Mouse (Mus musculus): ENCODE data around the gene Hspa1l.
"Not testable (repeated sequence)": the region's sequence is repeated elsewhere in the genome, so short reads cannot be mapped to it uniquely, and the experiment has no call there.

Gene Hspa1l

DNA sequence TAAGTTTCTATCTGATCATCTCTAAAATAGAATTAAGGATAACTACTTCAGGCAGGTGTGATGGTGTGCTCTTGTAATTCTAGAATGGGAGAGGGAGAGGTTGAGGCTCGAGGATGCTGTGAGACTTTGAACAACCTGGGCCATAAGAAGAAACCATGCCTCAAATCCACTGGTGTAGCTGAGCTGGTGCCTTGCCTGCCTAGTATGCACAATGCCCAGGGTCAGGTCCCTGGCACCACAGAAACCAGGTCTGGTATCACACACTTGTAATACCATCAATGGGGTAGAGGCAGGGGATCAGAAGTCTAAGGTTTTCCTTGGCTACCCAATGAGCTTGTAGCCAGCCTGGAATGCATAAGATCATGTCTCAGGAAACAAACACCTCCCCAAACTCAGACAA, 9.7 kb upstream of the Hspa1l start:
- Histone ChIP-seq H3K4me3 (replicated peaks; ENCODE audit: low read length) (no peak overlapping the region), H3K4me1 (replicated peaks; ENCODE audit: low read depth, low read length) (peaks cover 58% of the 10 kb centered on the region), H3K36me3 (ENCODE audit: insufficient read depth, low read length) (no peaks in the 10 kb centered on the region), H3K27me3 (ENCODE audit: insufficient read depth, low read length) (peaks cover 35% of the 10 kb centered on the region), H3K9me3 (ENCODE audit: low read length) (no peaks in the 10 kb centered on the region)
- no peak for TF ChIP-seq NANOG (IDR thresholded peaks at IDR 0.05; ENCODE audit: borderline replicate concordance, low read length)
- TF ChIP-seq POU5F1 (IDR thresholded peaks at IDR 0.05; ENCODE audit: borderline replicate concordance, low read length): no peak
- no peak for TF ChIP-seq CTCF (conservative IDR thresholded peaks at IDR 0.05; ENCODE audit: low read length)

DNA sequence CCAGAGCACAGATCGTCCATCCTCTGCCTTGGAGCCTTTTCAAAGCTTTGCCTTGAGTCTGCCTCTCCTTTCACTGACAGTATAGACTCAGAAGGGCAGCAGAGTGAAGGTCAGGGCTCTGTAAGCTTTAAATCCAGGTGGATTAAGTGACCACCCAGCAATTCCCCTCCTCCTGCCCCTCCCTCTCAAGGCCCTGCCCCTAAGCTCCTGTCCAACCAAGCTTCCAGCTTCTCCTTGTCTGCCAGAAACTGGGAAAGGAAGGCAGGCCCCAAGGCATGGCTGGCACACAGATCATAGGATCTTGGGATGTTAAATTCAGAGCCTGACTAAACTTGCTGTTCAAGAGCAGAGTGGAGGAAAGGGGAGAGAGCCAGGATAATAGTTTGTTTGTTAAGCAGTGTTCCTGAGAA, 7.9 kb upstream of the Hspa1l start:
- H3K27me3 ChIP-seq (ENCODE audit: insufficient read depth, low read length): peaks cover 51% of the 10 kb centered on the region
- TF ChIP-seq CTCF (conservative IDR thresholded peaks at IDR 0.05; ENCODE audit: low read length) (no peak), NANOG (IDR thresholded peaks at IDR 0.05; ENCODE audit: borderline replicate concordance, low read length) (no peak), POU5F1 (IDR thresholded peaks at IDR 0.05; ENCODE audit: borderline replicate concordance, low read length) (no peak)
- no peaks in the 10 kb centered on the region for H3K9me3 ChIP-seq (ENCODE audit: low read length)
- peaks cover 61% of the 10 kb centered on the region for H3K4me1 ChIP-seq (replicated peaks; ENCODE audit: low read depth, low read length)
- no peaks in the 10 kb centered on the region for H3K36me3 ChIP-seq (ENCODE audit: insufficient read depth, low read length)
- H3K4me3 ChIP-seq (replicated peaks; ENCODE audit: low read length): no peak overlapping the region

DNA sequence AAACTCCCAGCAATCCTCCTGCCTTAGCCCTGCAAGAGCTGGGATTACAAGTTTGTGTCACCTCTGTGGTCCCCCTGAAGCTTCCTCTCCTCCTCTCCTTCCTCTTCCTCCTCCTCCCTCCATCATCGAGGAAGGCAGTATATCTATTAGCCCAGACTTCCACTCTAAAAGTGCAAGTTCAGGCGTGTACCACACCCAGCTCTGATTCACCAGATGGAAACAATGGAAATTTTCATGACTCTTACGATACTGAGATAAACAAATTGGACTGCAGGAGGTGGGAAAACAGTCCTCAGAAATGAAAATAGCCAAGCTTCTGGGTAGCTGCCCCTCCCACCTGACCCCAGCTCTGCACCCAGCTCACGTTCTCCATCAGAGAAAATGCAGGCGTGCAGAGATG, 6.9 kb upstream of the Hspa1l start:
- Histone ChIP-seq H3K4me1 (replicated peaks; ENCODE audit: low read depth, low read length) (peaks cover 53% of the 10 kb centered on the region), H3K4me3 (replicated peaks; ENCODE audit: low read length) (no peak overlapping the region), H3K36me3 (ENCODE audit: insufficient read depth, low read length) (no peaks in the 10 kb centered on the region), H3K9me3 (ENCODE audit: low read length) (no peaks in the 10 kb centered on the region), H3K27me3 (ENCODE audit: insufficient read depth, low read length) (peaks cover 48% of the 10 kb centered on the region)
- TF ChIP-seq POU5F1 (IDR thresholded peaks at IDR 0.05; ENCODE audit: borderline replicate concordance, low read length) (no peak), NANOG (IDR thresholded peaks at IDR 0.05; ENCODE audit: borderline replicate concordance, low read length) (no peak), CTCF (conservative IDR thresholded peaks at IDR 0.05; ENCODE audit: low read length) (no peak)

DNA sequence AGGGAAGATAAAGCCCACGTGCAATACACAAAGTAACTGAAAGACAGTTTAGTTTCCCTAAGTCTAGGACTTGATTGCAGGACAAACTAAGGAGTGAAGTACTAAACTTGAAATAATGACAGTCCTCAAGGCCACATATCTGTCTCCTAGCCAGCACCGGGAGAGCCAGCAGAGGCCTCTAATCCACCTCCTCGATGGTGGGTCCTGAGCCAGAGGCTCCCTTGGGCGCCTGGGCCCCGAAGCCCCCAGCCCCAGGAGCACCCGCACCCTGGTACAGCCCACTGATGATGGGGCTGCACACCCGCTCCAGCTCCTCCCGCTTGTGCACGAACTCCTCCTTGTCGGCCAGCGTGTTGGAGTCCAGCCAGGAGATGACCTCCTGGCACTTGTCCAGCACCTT, 2.7 kb upstream of the Hspa1l start, which contains the start of gene Gm20481:
Gene Gm20481 (plus strand): TSS at position 91 of the 400 bp plus-strand sequence.
- not testable (repeated sequence) for H3K9me3 ChIP-seq (ENCODE audit: low read length); H3K4me3 ChIP-seq (replicated peaks; ENCODE audit: low read length); H3K36me3 ChIP-seq (ENCODE audit: insufficient read depth, low read length)
- peaks cover 54% of the 10 kb centered on the region for H3K27me3 ChIP-seq (ENCODE audit: insufficient read depth, low read length)
- peaks cover 30% of the 10 kb centered on the region for H3K4me1 ChIP-seq (replicated peaks; ENCODE audit: low read depth, low read length)

DNA sequence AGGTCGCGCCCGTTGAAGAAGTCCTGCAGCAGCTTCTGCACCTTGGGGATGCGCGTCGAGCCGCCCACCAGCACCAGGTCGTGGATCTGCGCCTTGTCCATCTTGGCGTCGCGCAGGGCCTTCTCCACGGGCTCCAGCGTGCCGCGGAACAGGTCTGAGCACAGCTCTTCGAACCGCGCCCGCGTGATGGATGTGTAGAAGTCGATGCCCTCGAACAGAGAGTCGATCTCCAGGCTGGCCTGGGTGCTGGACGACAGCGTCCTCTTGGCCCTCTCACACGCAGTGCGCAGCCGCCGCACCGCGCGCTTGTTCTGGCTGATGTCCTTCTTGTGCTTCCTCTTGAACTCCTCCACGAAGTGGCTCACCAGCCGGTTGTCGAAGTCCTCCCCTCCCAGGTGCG, 1.7 kb upstream of the Hspa1l start:
- Histone ChIP-seq H3K27me3 (ENCODE audit: insufficient read depth, low read length) (peaks cover 58% of the 10 kb centered on the region), H3K4me1 (replicated peaks; ENCODE audit: low read depth, low read length) (peaks cover 20% of the 10 kb centered on the region)
- H3K4me3 ChIP-seq (replicated peaks; ENCODE audit: low read length); H3K36me3 ChIP-seq (ENCODE audit: insufficient read depth, low read length); H3K9me3 ChIP-seq (ENCODE audit: low read length): not testable (repeated sequence)

DNA sequence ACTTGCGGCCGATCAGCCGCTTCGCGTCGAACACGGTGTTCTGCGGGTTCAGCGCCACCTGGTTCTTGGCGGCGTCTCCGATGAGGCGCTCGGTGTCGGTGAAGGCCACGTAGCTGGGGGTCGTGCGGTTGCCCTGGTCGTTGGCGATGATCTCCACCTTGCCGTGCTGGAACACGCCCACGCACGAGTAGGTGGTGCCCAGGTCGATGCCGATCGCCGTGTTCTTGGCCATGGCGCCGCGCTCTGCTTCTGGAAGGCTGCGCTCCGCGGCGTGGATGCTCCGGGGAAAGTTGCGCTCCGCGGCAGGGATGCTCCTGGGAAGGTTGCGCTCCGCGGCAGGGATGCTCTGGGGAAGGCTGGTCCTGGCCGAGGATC, 822 bp upstream of the Hspa1l start:
- Histone ChIP-seq H3K4me1 (replicated peaks; ENCODE audit: low read depth, low read length) (peaks cover 18% of the 10 kb centered on the region), H3K4me3 (replicated peaks; ENCODE audit: low read length) (peak overlapping the region; percentile 64), H3K27me3 (ENCODE audit: insufficient read depth, low read length) (peaks cover 60% of the 10 kb centered on the region)
- H3K9me3 ChIP-seq (ENCODE audit: low read length); H3K36me3 ChIP-seq (ENCODE audit: insufficient read depth, low read length): not testable (repeated sequence)

DNA sequence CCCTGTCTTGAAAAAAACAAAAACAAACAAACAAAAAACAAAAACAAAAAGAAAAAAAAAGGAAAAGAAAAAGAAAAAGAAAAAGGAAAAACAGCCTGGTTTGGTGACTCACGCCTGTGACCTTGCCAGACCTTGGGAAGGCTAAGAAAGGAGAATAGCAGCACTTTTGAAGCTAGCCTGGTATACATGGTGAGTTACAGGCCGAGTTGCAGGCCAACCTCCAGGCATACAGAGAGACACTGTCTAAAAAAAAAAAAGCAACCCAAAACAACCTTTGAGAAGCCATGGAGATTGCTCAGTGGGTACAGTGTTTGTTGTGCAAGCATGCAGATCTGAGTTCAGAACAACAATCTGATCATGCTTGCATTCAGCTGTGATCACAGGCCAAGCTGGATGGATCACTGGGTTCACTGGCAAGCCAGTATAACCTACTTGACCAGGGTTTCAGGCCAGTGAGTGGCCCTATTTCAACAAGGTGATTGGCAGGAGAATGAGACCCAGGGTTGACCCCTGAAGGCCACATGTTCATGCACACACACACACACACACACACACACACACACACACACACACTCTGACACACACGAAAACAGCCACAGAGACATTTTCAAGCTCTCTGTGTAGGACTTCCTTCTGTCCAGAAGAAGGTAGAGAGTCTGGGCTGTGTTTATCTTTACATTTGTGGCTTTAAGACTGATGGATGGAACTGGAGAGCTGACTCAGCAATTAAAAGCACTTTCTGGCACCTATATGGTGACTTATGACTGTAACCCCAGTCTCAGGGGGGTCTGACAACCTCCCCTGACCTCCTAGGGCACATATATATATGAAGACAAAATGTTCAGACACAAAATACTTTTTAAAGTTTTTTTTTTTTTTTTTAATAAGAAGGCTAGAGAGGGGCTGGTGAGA, 3.3 kb downstream of the Hspa1l start:
- H3K9me3 ChIP-seq (ENCODE audit: low read length): no peaks in the 10 kb centered on the region
- H3K36me3 ChIP-seq (ENCODE audit: insufficient read depth, low read length): 0 out of 2 replicates have a peak, but pooled peaks cover 3% of the 10 kb centered on the region
- H3K4me3 ChIP-seq (replicated peaks; ENCODE audit: low read length): no peak overlapping the region
- H3K4me1 ChIP-seq (replicated peaks; ENCODE audit: low read depth, low read length): peaks cover 28% of the 10 kb centered on the region
- no peak for TF ChIP-seq POU5F1 (IDR thresholded peaks at IDR 0.05; ENCODE audit: borderline replicate concordance, low read length)
- TF ChIP-seq CTCF (conservative IDR thresholded peaks at IDR 0.05; ENCODE audit: low read length): no peak
- no peak for TF ChIP-seq NANOG (IDR thresholded peaks at IDR 0.05; ENCODE audit: borderline replicate concordance, low read length)
- H3K27me3 ChIP-seq (ENCODE audit: insufficient read depth, low read length): peaks cover 51% of the 10 kb centered on the region

DNA sequence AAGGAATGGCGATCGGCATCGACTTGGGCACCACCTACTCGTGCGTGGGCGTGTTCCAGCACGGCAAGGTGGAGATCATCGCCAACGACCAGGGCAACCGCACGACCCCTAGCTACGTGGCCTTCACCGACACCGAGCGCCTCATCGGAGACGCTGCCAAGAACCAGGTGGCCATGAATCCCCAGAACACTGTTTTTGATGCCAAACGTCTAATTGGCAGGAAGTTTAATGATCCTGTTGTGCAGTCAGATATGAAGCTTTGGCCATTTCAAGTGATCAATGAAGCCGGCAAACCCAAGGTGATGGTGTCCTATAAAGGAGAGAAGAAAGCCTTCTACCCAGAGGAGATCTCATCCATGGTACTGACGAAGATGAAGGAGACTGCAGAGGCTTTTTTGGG, 4.5 kb downstream of the Hspa1l start:
- H3K4me3 ChIP-seq (replicated peaks; ENCODE audit: low read length): no peak overlapping the region
- H3K9me3 ChIP-seq (ENCODE audit: low read length): no peaks in the 10 kb centered on the region
- H3K36me3 ChIP-seq (ENCODE audit: insufficient read depth, low read length): 0 out of 2 replicates have a peak, but pooled peaks cover 3% of the 10 kb centered on the region
- peaks cover 51% of the 10 kb centered on the region for H3K27me3 ChIP-seq (ENCODE audit: insufficient read depth, low read length)
- peaks cover 33% of the 10 kb centered on the region for H3K4me1 ChIP-seq (replicated peaks; ENCODE audit: low read depth, low read length)
- TF ChIP-seq CTCF (conservative IDR thresholded peaks at IDR 0.05; ENCODE audit: low read length) (no peak), NANOG (IDR thresholded peaks at IDR 0.05; ENCODE audit: borderline replicate concordance, low read length) (no peak), POU5F1 (IDR thresholded peaks at IDR 0.05; ENCODE audit: borderline replicate concordance, low read length) (no peak)

DNA sequence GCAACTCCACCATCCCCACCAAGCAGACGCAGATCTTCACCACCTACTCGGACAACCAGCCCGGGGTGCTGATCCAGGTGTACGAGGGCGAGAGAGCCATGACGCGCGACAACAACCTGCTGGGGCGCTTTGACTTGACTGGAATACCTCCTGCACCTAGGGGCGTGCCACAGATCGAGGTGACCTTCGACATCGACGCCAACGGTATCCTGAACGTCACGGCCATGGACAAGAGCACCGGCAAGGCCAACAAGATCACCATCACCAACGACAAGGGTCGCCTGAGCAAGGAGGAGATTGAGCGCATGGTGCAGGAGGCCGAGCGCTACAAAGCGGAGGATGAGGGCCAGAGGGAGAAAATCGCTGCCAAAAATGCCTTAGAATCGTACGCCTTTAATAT, 5.7 kb downstream of the Hspa1l start:
- H3K36me3 ChIP-seq (ENCODE audit: insufficient read depth, low read length): peaks cover 6% of the 10 kb centered on the region; the same call in 1 of the 2 replicates
- H3K4me3 ChIP-seq (replicated peaks; ENCODE audit: low read length): no peak overlapping the region
- peaks cover 35% of the 10 kb centered on the region for H3K4me1 ChIP-seq (replicated peaks; ENCODE audit: low read depth, low read length)
- TF ChIP-seq CTCF (conservative IDR thresholded peaks at IDR 0.05; ENCODE audit: low read length) (no peak), NANOG (IDR thresholded peaks at IDR 0.05; ENCODE audit: borderline replicate concordance, low read length) (no peak), POU5F1 (IDR thresholded peaks at IDR 0.05; ENCODE audit: borderline replicate concordance, low read length) (no peak)
- peaks cover 42% of the 10 kb centered on the region for H3K27me3 ChIP-seq (ENCODE audit: insufficient read depth, low read length)
- no peaks in the 10 kb centered on the region for H3K9me3 ChIP-seq (ENCODE audit: low read length)
